Mouse (Mus musculus): ENCODE measurements at regions not wholly inside any gene's neighbourhood (a gene's known extent, or its start where the extent isn't known, plus 50 kb on each side); places are given as distances from the start of the nearest gene placed in this dataset.
"Not testable (repeated sequence)": the region's sequence is repeated elsewhere in the genome, so short reads cannot be mapped to it uniquely, and the experiment has no call there.

DNA sequence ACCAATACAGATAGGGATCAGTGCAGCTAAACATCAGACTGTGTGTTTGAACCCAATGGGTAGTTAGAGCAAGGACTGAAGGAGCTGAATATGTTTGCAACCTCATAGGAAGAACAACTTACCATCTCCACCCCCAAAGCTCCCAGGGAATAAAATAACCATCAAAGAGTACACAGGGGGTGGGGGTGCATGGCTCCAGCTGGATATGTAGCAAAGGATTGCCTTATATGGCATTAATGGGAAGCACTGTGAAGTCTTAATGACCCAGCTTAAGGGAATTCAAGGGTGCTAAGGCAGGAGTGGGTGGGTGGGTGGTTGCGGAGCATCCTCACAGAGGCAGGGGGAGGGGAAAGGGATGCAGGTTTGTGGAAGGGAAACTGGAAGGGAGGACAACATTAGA, 404.0 kb upstream of the Gm12887 start:
- Histone ChIP-seq H3K9ac (replicated peaks) (no peak overlapping the region), H3K27ac (replicated peaks) (no peak overlapping the region), H3K27me3 (no peaks in the 10 kb centered on the region), H3K4me1 (no peaks in the 10 kb centered on the region), H3K36me3 (no peaks in the 10 kb centered on the region), H3K4me2 (replicated peaks) (no peak overlapping the region), H3K9me3 (peaks cover 81% of the 10 kb centered on the region), H3K4me3 (no peak overlapping the region)
- 100% methylated on average over 1 of the region's 1 CpGs for WGBS
- no peak for ATAC-seq (replicated peaks)

GRCm38 (mm10) chr4:122022854-122023253, 401.0 kb upstream of the Gm12887 start:
- peaks cover 78% of the 10 kb centered on the region for H3K9me3 ChIP-seq
- H3K4me1 ChIP-seq, result no peaks in the 10 kb centered on the region
- no peaks in the 10 kb centered on the region for H3K27me3 ChIP-seq
- no peak overlapping the region for H3K4me3 ChIP-seq
- H3K9ac ChIP-seq (replicated peaks), result no peak overlapping the region
- no peak; the same call in 1 of the 2 replicates for ATAC-seq (replicated peaks)
- H3K36me3 ChIP-seq, result no peaks in the 10 kb centered on the region
- no peak overlapping the region for H3K27ac ChIP-seq (replicated peaks)
- no peak overlapping the region for H3K4me2 ChIP-seq (replicated peaks)
- WGBS, result 93% methylated on average over 15 of the region's 15 CpGs

GRCm38 (mm10) chr4:122008938-122009459, 387.1 kb upstream of the Gm12887 start:
- H3K4me3 ChIP-seq; H3K4me1 ChIP-seq; H3K27ac ChIP-seq (replicated peaks); H3K27me3 ChIP-seq; ATAC-seq (replicated peaks); H3K4me2 ChIP-seq (replicated peaks); H3K9ac ChIP-seq (replicated peaks); H3K36me3 ChIP-seq: not testable (repeated sequence)
- peaks cover 77% of the 10 kb centered on the region for H3K9me3 ChIP-seq
- 95% methylated on average over 26 of the region's 26 CpGs for WGBS

- H3K4me2 ChIP-seq (replicated peaks), result no peak overlapping the region
- no peaks in the 10 kb centered on the region for H3K27me3 ChIP-seq
- H3K27ac ChIP-seq (replicated peaks), result no peak overlapping the region
- H3K4me1 ChIP-seq, result no peaks in the 10 kb centered on the region
- H3K36me3 ChIP-seq, result no peaks in the 10 kb centered on the region
- H3K9ac ChIP-seq (replicated peaks), result no peak overlapping the region
- ATAC-seq (replicated peaks), result no peak
- no peak overlapping the region for H3K4me3 ChIP-seq
- peaks cover 77% of the 10 kb centered on the region for H3K9me3 ChIP-seq
- 94% methylated on average over 39 of the region's 39 CpGs for WGBS
These were observed 386.4 kb upstream of the Gm12887 start for GRCm38 (mm10) chr4:122008168-122008839.

DNA sequence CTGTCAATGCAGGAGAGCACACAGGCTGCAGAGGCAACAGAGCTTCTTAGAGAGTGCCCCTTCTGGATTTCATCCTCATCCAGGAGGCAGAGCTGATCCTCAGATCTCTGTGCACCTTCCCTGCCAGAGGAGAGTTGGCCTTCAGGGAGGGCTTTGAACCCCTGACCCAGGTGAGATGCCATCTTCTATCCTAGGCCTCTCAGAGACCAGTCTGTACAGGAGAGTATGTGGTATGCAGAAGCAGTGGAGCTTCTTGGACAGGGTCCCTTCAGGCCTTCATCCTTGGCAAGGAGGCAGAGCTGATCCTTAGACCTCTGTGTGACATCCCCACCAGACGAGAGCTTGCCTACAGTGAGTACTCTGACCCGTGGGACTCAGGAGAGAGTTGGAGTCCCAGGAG, 364.8 kb upstream of the Gm12887 start:
- peaks cover 62% of the 10 kb centered on the region for H3K9me3 ChIP-seq
- WGBS, result 70% methylated on average over 2 of the region's 2 CpGs
- no peak for ATAC-seq (replicated peaks)

DNA sequence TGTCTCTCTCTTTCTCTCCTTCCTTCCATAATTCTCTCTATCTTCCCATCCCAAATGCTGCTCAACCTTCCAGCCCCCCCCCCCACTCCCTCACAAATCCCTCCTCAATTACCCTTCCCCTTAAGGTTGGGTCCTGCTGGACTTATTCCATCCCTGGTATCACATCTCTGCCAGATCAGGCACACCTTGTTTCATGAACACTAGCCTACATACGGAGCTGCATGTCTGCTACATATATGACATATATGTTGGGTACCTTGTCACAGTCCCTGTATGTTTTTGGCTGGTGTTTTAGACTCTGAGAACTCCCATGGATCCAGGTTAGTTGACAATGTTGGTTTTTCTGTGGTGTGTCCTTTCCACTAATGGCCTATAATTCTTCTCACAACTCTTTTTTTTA, 363.5 kb upstream of the Gm12887 start:
- ATAC-seq (replicated peaks), result no peak
- WGBS, result 71% methylated on average over 1 of the region's 1 CpGs
- Histone ChIP-seq H3K27me3 (no peaks in the 10 kb centered on the region), H3K4me3 (no peak overlapping the region), H3K27ac (replicated peaks) (no peak overlapping the region), H3K9me3 (peaks cover 62% of the 10 kb centered on the region), H3K4me2 (replicated peaks) (no peak overlapping the region), H3K4me1 (no peaks in the 10 kb centered on the region), H3K9ac (replicated peaks) (no peak overlapping the region), H3K36me3 (no peaks in the 10 kb centered on the region)

More for the DNA sequence above, 364.8 kb upstream of the Gm12887 start:
- Histone ChIP-seq H3K27ac (replicated peaks) (no peak overlapping the region), H3K4me3 (no peak overlapping the region), H3K36me3 (no peaks in the 10 kb centered on the region), H3K4me2 (replicated peaks) (no peak overlapping the region), H3K4me1 (no peaks in the 10 kb centered on the region), H3K9ac (replicated peaks) (no peak overlapping the region), H3K27me3 (no peaks in the 10 kb centered on the region)

DNA sequence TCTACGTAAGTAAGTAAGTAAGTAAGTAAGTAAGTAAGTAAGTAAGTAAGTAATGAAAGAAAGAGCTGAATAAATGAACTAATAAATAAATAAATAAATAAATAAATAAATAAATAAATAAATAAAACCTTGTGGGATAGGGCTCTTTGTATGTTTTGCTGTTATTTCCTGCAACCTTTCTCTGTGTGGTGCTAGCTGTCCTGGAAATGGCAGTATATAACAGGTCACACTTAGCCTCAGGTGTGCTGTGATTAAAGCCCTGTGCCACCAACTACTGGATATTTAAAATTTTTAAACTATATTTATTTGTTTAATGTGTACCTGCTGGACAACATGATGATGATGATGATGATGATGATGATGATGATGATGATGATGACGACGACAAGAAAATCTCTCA, 353.9 kb upstream of the Gm12887 start:
- Histone ChIP-seq H3K27ac (replicated peaks) (no peak overlapping the region), H3K27me3 (no peaks in the 10 kb centered on the region), H3K4me3 (no peak overlapping the region), H3K4me2 (replicated peaks) (no peak overlapping the region), H3K9ac (replicated peaks) (no peak overlapping the region), H3K4me1 (no peaks in the 10 kb centered on the region), H3K36me3 (no peaks in the 10 kb centered on the region), H3K9me3 (peaks cover 33% of the 10 kb centered on the region)
- ATAC-seq (replicated peaks), result no peak
- 82% methylated on average over 3 of the region's 3 CpGs for WGBS

Data from forebrain, embryonic 15.5 days (tissue).